Mouse (Mus musculus) monocyte, adult 2 months (primary cell): ENCODE data around the gene Rhoc.

Source experiments
- DNase-seq, 2 experiments: peaks; one replicate each; pipeline ENCODE4 v3.0.0; 2022; ENCODE audit warnings: low spot score in 2 of 2, low read depth in 1 of 2

Rhoc gene

DNA sequence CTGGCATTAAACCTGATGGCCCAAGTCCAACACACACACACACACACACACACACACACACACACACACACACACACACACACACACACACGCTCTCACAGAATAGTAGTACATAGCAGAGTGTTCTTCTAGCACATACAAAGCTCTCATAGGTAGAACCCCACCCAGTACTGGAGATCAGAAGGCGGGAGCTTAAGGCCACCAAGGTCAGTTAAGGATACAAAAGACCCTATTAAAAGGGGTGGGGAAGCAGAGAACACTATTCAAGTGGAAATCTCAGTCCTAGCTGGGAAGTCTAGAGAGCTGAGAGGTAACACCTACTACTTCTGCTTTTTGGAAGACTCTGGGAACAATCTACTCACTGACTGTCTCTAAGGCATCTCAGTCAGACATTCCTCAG lies 27.2 kb downstream of the Rhoc start:
- DNase-seq: no peak

GRCm38 (mm10) chr3:104816130-104816529 lies 28.0 kb downstream of the Rhoc start:
- DNase-seq: no peak

DNA sequence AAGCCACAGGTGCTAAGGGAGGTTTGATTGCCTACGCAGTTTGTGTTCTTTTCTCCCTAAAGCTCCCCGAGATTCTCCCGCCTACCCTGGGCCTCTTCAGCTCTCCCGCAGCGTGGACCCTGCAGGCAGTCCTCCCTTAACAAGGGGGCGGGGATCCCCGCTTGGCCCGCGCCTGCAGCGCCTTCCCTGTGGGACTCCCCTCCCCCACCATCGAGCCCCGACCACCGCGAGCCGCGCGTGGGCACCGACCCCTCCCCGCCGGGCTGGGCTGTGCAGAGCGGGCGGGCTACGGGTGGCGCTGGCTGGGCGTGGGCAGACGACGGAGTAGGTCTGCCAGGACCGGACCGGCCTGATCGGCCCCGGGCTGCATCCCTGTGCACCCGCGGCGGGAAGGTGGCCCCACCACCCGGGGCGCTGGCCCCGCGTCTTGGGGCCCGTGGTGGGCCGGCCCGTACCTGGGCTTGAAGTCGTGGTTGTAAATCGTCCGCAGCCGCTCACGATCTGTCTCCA lies 29.4 kb downstream of the Rhoc start:
- no peak for DNase-seq

DNA sequence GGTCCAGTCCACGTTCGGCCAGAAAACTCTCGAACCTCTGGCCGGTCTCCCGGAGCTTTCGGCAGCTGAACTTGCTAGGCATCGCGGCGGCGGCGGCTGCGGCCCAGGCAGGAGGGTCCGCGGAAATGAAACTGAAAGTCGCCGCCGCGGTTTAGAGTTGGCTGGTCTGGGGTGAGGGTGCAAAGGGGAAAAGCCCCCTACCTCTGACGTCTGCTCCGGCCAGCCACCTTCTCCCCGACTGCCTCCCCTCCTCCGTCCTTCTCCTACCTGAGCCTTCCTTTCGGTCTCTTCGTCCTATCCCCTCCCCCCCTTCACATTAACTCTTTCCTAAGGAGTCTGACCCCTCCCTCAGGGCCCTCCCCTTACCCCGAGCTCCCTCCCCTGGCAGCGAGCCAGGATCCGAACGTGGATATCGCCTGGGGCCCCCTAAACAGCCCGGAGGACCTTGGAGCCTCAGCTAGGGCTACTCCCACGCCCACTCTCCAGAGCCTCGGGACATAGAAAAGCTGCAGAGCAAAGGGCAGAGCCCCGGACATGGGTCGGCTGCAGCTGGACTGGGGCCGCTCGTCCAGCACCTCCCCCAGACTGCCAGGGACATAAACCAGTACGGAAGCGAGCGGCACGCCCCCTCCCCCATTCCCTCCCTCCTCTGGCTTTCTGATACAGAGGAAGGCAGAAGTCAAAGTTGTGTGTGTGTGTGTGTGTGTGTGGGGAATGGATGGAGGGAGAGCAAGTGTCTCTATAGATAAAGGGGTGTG lies 30.0 kb downstream of the Rhoc start, which contains the start of gene Mov10:
Gene Mov10 (minus strand): TSS at position 573 of the 758 bp plus-strand sequence.
- DNase-seq: peak in 1 of 2 experiments; percentile 10

DNA sequence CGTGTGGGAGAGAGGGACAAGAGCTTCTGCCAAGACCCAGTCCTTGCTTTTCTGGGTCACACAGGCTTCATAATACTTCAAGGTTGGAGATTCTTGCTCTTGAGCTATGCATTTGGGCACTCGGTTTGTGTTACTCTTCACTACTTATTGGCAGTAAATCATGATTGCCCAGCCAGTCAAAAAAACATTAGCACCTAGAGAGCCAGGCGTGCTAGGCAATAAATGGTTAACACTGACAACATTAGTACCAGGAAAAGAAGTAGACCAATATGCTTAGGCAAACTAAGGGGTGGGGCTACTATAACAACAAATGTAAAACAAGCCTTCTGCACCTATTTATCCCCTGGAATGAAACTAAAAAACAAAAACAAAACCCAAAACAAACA lies 30.6 kb downstream of the Rhoc start:
- no peak for DNase-seq

GRCm38 (mm10) chr3:104820426-104820825 lies 32.3 kb downstream of the Rhoc start:
- no peak for DNase-seq

DNA sequence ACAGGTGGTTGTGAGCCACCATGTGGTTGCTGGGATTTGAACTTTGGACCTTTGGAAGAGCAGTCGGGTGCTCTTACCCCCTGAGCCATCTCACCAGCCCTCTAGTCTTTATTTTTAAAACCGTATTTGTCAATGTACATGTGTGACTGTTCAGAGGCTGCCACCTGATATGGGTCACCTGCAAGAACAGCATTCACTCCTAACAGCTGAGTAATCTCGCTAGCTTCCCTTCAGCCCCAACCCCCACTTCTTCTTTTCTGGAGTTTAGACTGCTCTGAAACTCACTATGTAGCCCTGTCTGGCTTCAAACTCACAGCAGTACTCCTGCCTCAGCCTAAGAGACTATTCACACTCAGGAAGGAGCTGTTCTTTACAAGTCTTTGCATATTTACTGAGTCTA lies 34.2 kb downstream of the Rhoc start:
- DNase-seq: no peak

DNA sequence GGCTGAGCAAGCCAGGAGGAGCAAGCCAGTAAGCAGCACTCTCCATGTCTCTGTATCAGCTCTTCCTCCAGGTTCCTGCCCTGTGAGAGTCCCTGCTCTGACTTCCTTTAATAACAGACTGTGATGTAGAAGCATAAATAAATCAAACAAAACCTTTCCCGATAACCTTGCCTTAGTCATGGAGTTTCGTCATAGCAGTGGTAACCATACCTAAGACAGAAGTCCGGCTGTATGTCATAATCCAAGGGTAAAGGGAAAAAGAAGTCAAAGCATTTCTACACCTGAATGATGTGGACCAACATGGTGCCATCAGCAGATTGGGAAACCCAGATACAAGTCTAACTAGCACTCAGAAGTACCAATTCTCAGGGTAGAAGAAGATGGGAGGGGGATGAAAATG lies 47.6 kb downstream of the Rhoc start:
- no peak for DNase-seq

DNA sequence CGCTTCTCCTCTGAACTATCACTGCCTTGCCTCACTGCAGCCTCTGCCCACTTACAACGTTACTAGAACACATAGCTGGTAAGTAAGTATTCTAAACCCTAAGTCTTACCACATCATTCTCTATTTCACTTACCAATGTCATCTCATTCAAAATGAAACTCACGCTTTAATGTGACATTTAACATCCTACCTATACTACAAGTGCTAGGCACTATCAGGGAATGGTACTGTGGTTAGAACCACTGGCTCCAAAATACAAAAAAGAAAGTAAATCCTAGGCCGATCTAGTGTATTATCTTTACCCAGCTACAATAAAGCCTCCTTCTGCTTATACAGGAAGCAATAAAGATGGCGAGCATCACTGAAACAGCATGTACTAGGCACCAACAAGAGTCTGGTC lies 52.9 kb downstream of the Rhoc start:
- no peak for DNase-seq
